Mouse (Mus musculus): ENCODE results near the gene Ncoa4. TPM values are rescaled to one million over a fixed set of nuclear protein-coding genes. Genes with fewer than 3 reads are reported as not detected.

Gene Ncoa4
- polyA plus RNA-seq, 2 experiments: 117 to 353 TPM

DNA sequence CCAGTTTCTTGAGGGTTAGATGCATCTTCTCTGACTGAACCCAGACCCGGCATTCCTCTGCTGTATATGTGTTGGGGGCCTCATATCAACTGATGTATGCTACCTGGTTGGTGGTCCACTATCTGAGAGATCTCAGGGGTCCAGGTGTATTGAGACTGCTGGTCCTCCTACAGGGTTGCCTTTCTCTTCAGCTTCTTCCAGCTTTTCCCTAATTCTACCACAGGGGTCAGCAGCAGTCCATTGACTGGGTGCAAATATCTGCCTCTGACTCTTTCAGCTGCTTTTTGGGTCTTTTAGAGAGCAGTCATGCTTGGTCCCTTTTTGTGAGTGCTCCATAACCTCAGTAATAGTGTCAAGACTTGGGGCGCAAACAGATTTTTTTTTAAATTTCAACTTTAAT is 8.8 kb upstream of the Ncoa4 start:
- peaks cover 4% of the 10 kb centered on the region; the same call in 1 of the 2 replicates for H3K9me3 ChIP-seq (ENCODE audit: control insufficient read depth, low read length)
- H3K9ac ChIP-seq (replicated peaks): no peak overlapping the region
- DNase-seq (ENCODE audit: low read depth in 3 of 3, low spot score in 3 of 3) (no peak), ATAC-seq (ENCODE audit: insufficient read depth) (no peak)
- no peak overlapping the region for H3K27ac ChIP-seq
- no peak overlapping the region for H3K4me3 ChIP-seq (ENCODE audit: insufficient read depth in 1 of 2, low read depth in 2 of 2, low read length in 2 of 2)
- peaks cover 13% of the 10 kb centered on the region in 2 experiments for H3K4me1 ChIP-seq (replicated peaks; ENCODE audit: control insufficient read depth in 2 of 2, insufficient read depth in 2 of 2, low read length in 1 of 2)
- H3K4me2 ChIP-seq (ENCODE audit: low read depth): no peak overlapping the region
- H3K36me3 ChIP-seq (replicated peaks; ENCODE audit: control insufficient read depth, insufficient read depth, low read depth): no peaks in the 10 kb centered on the region
- no peaks in the 10 kb centered on the region for H3K27me3 ChIP-seq (ENCODE audit: control insufficient read depth, insufficient read depth, low read length)
- WGBS (ENCODE audit: insufficient replicate concordance): 71% methylated on average over 2 of the region's 2 CpGs
- TF ChIP-seq CTCF (IDR thresholded peaks at IDR 0.05; ENCODE audit: low read depth) (peak; percentile 51), EP300 (IDR thresholded peaks at IDR 0.05; ENCODE audit: low read depth) (no peak)

DNA sequence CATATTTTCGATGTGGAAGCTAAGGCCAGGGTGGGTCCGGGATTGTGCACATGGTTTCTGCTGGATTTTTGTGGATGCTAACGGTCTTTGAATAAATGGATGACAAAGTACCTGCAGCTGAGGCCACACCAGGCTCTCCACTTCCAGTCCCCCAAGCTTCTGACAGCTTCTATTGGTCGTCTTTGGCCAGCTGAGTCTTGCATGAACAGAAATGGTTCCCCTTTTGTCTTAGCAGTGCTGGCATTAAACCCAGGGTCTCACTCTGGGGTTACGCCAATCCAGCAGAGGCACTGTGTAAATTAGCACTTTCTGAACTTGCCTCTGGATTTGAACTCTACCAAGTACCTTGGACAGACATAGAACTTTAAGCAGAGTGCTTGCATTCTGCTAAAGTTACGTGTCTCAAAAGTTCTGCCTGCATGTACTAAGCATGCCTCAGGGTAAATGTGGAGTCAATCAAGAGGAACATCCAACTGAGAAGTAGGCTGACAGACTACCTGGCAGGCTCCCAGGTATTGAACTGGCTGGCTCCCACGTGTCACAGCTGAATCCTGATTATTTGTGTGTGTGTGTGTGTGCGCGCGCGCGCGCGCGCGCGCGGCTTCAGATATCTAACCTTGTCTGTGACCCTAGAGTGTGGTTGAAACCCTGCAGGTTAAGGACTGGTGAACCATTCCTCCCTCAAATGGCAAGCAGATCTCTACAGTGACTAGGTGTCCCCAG is 7.3 kb upstream of the Ncoa4 start:
- Histone ChIP-seq H3K9ac (replicated peaks) (no peak overlapping the region), H3K4me2 (ENCODE audit: low read depth) (no peak overlapping the region), H3K4me1 (replicated peaks; ENCODE audit: control insufficient read depth in 2 of 2, insufficient read depth in 2 of 2, low read length in 1 of 2) (peaks cover 0 to under 1% of the 10 kb centered on the region in 2 experiments; a peak in 1 of 4 replicates), H3K4me3 (ENCODE audit: insufficient read depth in 1 of 2, low read depth in 2 of 2, low read length in 2 of 2) (no peak overlapping the region), H3K36me3 (replicated peaks; ENCODE audit: control insufficient read depth, insufficient read depth, low read depth) (no peaks in the 10 kb centered on the region), H3K27ac (no peak overlapping the region), H3K27me3 (ENCODE audit: control insufficient read depth, insufficient read depth, low read length) (no peaks in the 10 kb centered on the region), H3K9me3 (ENCODE audit: control insufficient read depth, low read length) (peaks cover 4% of the 10 kb centered on the region; the same call in 1 of the 2 replicates)
- TF ChIP-seq EP300 (IDR thresholded peaks at IDR 0.05; ENCODE audit: low read depth) (no peak), CTCF (IDR thresholded peaks at IDR 0.05; ENCODE audit: low read depth) (no peak)
- DNase-seq (ENCODE audit: low read depth in 3 of 3, low spot score in 3 of 3): no peak
- ATAC-seq (ENCODE audit: insufficient read depth): no peak
- WGBS (ENCODE audit: insufficient replicate concordance): 86% methylated on average over 18 of the region's 18 CpGs

DNA sequence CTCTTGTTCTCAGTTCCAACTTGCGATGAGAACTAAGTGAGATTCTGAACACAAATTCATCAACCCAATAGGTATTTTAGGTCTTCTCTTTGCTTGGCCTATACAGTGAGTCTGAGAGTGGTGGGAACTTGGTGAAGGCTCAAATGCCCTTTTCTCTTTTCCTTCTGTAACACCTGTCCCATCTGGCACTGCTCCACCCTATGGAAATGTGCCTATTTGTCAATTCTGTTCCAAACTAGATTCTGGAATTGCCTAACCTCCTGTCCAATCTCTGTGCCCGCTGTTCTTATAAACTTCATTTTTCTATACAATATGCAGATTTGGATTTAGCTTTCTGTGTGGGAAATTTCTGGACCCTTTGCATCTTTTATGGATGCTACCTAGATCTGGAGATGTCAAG is 6.5 kb upstream of the Ncoa4 start:
- no peak overlapping the region for H3K4me2 ChIP-seq (ENCODE audit: low read depth)

GRCm38 (mm10) chr14:32154758-32155157 is 4.9 kb upstream of the Ncoa4 start:
- Histone ChIP-seq H3K4me1 (replicated peaks; ENCODE audit: control insufficient read depth in 2 of 2, insufficient read depth in 2 of 2, low read length in 1 of 2) (peaks cover 2 to 5% of the 10 kb centered on the region in 2 experiments), H3K27me3 (ENCODE audit: control insufficient read depth, insufficient read depth, low read length) (no peaks in the 10 kb centered on the region), H3K36me3 (replicated peaks; ENCODE audit: control insufficient read depth, insufficient read depth, low read depth) (no peaks in the 10 kb centered on the region), H3K27ac (no peak overlapping the region), H3K9ac (replicated peaks) (no peak overlapping the region), H3K9me3 (ENCODE audit: control insufficient read depth, low read length) (no peaks in the 10 kb centered on the region), H3K4me2 (ENCODE audit: low read depth) (no peak overlapping the region), H3K4me3 (ENCODE audit: insufficient read depth in 1 of 2, low read depth in 2 of 2, low read length in 2 of 2) (no peak overlapping the region)
- 75% methylated on average over 6 of the region's 6 CpGs for WGBS (ENCODE audit: insufficient replicate concordance)
- ATAC-seq (ENCODE audit: insufficient read depth): no peak
- no peak for DNase-seq (ENCODE audit: low read depth in 3 of 3, low spot score in 3 of 3)
- TF ChIP-seq EP300 (IDR thresholded peaks at IDR 0.05; ENCODE audit: low read depth) (0 out of 2 replicates have a peak, but pooled peaks have one; percentile 12), CTCF (IDR thresholded peaks at IDR 0.05; ENCODE audit: low read depth) (no peak)

More for the DNA sequence above, 6.5 kb upstream of the Ncoa4 start:
- Histone ChIP-seq H3K4me1 (replicated peaks; ENCODE audit: control insufficient read depth in 2 of 2, insufficient read depth in 2 of 2, low read length in 1 of 2) (no peaks in the 10 kb centered on the region), H3K27me3 (ENCODE audit: control insufficient read depth, insufficient read depth, low read length) (no peaks in the 10 kb centered on the region), H3K9ac (replicated peaks) (no peak overlapping the region), H3K27ac (no peak overlapping the region), H3K9me3 (ENCODE audit: control insufficient read depth, low read length) (no peaks in the 10 kb centered on the region), H3K36me3 (replicated peaks; ENCODE audit: control insufficient read depth, insufficient read depth, low read depth) (no peaks in the 10 kb centered on the region), H3K4me3 (ENCODE audit: insufficient read depth in 1 of 2, low read depth in 2 of 2, low read length in 2 of 2) (no peak overlapping the region)
- ATAC-seq (ENCODE audit: insufficient read depth) (no peak), DNase-seq (ENCODE audit: low read depth in 3 of 3, low spot score in 3 of 3) (no peak)
- 83% methylated on average over 2 of the region's 2 CpGs for WGBS (ENCODE audit: insufficient replicate concordance)
- no peak for TF ChIP-seq EP300 (IDR thresholded peaks at IDR 0.05; ENCODE audit: low read depth)
- TF ChIP-seq CTCF (IDR thresholded peaks at IDR 0.05; ENCODE audit: low read depth): no peak

DNA sequence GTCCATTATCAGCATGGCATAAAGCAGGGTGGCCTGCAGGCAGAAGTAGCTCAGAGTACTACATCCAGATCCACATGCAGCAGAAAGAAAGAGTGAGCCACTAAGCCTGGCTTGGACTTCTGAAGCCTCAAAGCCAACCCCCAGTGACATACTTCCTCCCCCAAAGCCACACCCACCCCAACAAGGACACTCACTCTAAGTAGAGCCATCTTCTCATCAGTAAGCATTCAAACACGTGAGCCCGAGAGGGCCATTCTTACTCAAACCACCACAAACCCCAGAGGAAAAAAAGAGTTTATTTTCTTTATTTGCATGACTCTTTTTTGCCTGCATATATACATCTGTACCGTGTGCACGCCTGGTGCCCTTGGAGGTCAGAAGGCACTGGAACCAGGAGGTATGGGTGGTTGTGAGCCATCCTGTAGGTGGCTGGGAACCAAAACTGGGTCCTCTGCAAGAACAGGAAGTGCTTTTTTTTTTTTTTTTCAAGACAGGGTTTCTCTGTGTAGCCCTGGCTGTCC is 455 bp upstream of the Ncoa4 start:
- peak overlapping the region; percentile 27; the same call in 1 of the 2 replicates for H3K9ac ChIP-seq (replicated peaks)
- no peak for ATAC-seq (ENCODE audit: insufficient read depth)
- peak overlapping the region; percentile 67 for H3K4me2 ChIP-seq (ENCODE audit: low read depth)
- no peaks in the 10 kb centered on the region for H3K9me3 ChIP-seq (ENCODE audit: control insufficient read depth, low read length)
- no peak for TF ChIP-seq EP300 (IDR thresholded peaks at IDR 0.05; ENCODE audit: low read depth)
- TF ChIP-seq CTCF (IDR thresholded peaks at IDR 0.05; ENCODE audit: low read depth): no peak
- H3K4me1 ChIP-seq (replicated peaks; ENCODE audit: control insufficient read depth in 2 of 2, insufficient read depth in 2 of 2, low read length in 1 of 2): peaks cover 37 to 38% of the 10 kb centered on the region in 2 experiments
- H3K27ac ChIP-seq: peak overlapping the region; percentile 73
- H3K27me3 ChIP-seq (ENCODE audit: control insufficient read depth, insufficient read depth, low read length): no peaks in the 10 kb centered on the region
- H3K36me3 ChIP-seq (replicated peaks; ENCODE audit: control insufficient read depth, insufficient read depth, low read depth): peaks cover 3% of the 10 kb centered on the region; the same call in 1 of the 2 replicates
- WGBS (ENCODE audit: insufficient replicate concordance): 26% methylated on average over 4 of the region's 4 CpGs
- peak overlapping the region; percentile 42 to 93 for H3K4me3 ChIP-seq (ENCODE audit: insufficient read depth in 1 of 2, low read depth in 2 of 2, low read length in 2 of 2)
- no peak for DNase-seq (ENCODE audit: low read depth in 3 of 3, low spot score in 3 of 3)
